Mouse (Mus musculus) heart, embryonic 11.5 days (tissue): ENCODE data around the gene Plk5. TPM values are rescaled to one million over a fixed set of nuclear protein-coding genes. Genes with fewer than 3 reads are reported as not detected.

Experiments used
- ATAC-seq: fragments of 200-750 bp; cut with Nextera tagmentation; replicated peaks from 2 replicates; pipeline ENCODE4 v1.8.0; 2017; ENCODE audit warnings: moderate library complexity; ENCODE audit not compliant: insufficient number of reproducible peaks, low FRiP score, low TSS enrichment
- H3K27ac ChIP-seq: fragments of 300-500 bp; sonication (generic); 2 replicates; pipeline ENCODE4 v1.5.1; 2014; ENCODE audit warnings: mild to moderate bottlenecking, low read depth, low read length
- H3K27me3 ChIP-seq: fragments of 300-500 bp; sonication (generic); 2 replicates; pipeline ENCODE4 v1.6.1; 2014; ENCODE audit warnings: mild to moderate bottlenecking, low read length, mixed read lengths; ENCODE audit not compliant: control insufficient read depth, insufficient read depth
- H3K36me3 ChIP-seq: fragments of 300-500 bp; sonication (generic); 2 replicates; pipeline ENCODE4 v1.6.1; 2014; ENCODE audit warnings: mild to moderate bottlenecking, low read length, moderate library complexity, mixed read lengths; ENCODE audit not compliant: control insufficient read depth, insufficient read depth
- H3K4me1 ChIP-seq: fragments of 300-500 bp; sonication (generic); 2 replicates; pipeline ENCODE4 v1.6.1; 2014; ENCODE audit warnings: low read length; ENCODE audit not compliant: control insufficient read depth, insufficient read depth
- H3K4me2 ChIP-seq: fragments of 300-500 bp; sonication (generic); 2 replicates; pipeline ENCODE4 v1.6.1; 2014; ENCODE audit warnings: mild to moderate bottlenecking, moderate library complexity
- H3K4me3 ChIP-seq: fragments of 300-500 bp; sonication (generic); 2 replicates; pipeline ENCODE4 v1.5.1; 2014; ENCODE audit warnings: low read depth, low read length
- H3K9ac ChIP-seq: fragments of 300-500 bp; sonication (generic); 2 replicates; pipeline ENCODE4 v1.6.1; 2014; ENCODE audit warnings: mild to moderate bottlenecking, low read depth, low read length, moderate library complexity
- H3K9me3 ChIP-seq: fragments of 300-500 bp; sonication (generic); replicated peaks from 2 replicates; pipeline ENCODE4 v1.6.1; 2016; ENCODE audit warnings: low read length; ENCODE audit not compliant: control insufficient read depth
- WGBS: fragments of 180-500 bp; shearing (Covaris S2); extraction: QIAGEN DNeasy Blood & Tissue Kit; methylation state at CpG from one replicate; pipeline ENCODE4 v1.1.7; 2014; ENCODE audit not compliant: insufficient replicate concordance; 5-methylcytosine and 5-hydroxymethylcytosine counted together
- polyA plus RNA-seq: library from polyadenylated mRNA; unstranded; fragments of >200 nt; fragmentation: Nextera tagmentation; extraction: Ambion mirVana; gene quantifications from 2 replicates; pipeline ENCODE4 v1.2.1, GENCODE M21; 2014

The Plk5 gene
- polyA plus RNA-seq, 1 experiment from 2014 or later = not detected

GRCm38 (mm10) chr10:80347514-80347967, 8.7 kb upstream of the Plk5 start:
- peak overlapping the region; percentile 43 for H3K4me3 ChIP-seq
- H3K4me2 ChIP-seq = peak overlapping the region; percentile 70
- no peaks in the 10 kb centered on the region for H3K9me3 ChIP-seq
- peaks cover 34% of the 10 kb centered on the region for H3K4me1 ChIP-seq
- no peak overlapping the region for H3K27ac ChIP-seq
- H3K9ac ChIP-seq = no peak overlapping the region; the same call in 1 of the 2 replicates
- 14% methylated on average over 17 of the region's 17 CpGs for WGBS
- H3K36me3 ChIP-seq = no peaks in the 10 kb centered on the region
- peaks cover 94% of the 10 kb centered on the region for H3K27me3 ChIP-seq
- no peak for ATAC-seq

DNA sequence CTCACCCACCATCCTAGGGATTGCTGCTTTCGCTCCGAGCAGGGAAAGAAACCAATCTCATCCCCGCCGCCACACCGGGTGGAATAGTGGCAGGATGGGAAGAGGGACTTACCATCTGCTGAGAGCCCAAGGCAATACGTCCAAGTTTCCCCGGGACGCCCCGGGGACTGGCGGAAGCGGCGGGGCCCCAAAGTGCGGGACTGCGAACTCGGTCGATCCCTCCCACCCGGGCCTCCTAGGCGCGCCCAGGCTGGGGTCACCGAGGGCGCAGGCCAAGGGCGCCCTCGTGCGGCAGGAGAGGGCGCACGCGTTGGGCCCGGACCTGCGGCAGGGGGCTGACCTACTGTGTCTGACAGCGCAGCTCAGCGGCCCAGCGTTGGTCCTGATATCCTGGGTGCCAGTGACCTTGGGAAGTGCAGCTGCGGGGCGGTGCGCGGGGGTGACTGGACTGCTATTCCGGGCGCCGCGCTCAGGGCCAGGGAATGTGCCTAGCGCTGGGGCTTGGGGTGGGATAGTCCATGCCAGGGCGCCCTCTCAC, 7.9 kb upstream of the Plk5 start, which contains the start of gene Adamtsl5:
Adamtsl5 (minus strand) TSS at position 169 of the 538 bp plus-strand sequence.
- Histone ChIP-seq H3K27ac (no peak within 1 kb of the TSS), H3K9ac (peak within 1 kb of the TSS; percentile 43; the same call in 1 of the 2 replicates), H3K9me3 (no peaks in the 10 kb centered on the region), H3K4me1 (peaks cover 28% of the 10 kb centered on the region), H3K36me3 (no peaks in the 10 kb centered on the region), H3K27me3 (peaks cover 91% of the 10 kb centered on the region), H3K4me2 (peak within 1 kb of the TSS; percentile 70), H3K4me3 (peak within 1 kb of the TSS; percentile 43)
- ATAC-seq = peak; percentile 39; the same call in 1 of the 2 replicates
- WGBS = under 1% methylated on average over 42 of the region's 42 CpGs

GRCm38 (mm10) chr10:80348981-80349380, 7.3 kb upstream of the Plk5 start:
- 13% methylated on average over 26 of the region's 26 CpGs for WGBS
- Histone ChIP-seq H3K9me3 (no peaks in the 10 kb centered on the region), H3K4me1 (peaks cover 22% of the 10 kb centered on the region), H3K4me2 (peak overlapping the region; percentile 70), H3K27ac (no peak overlapping the region), H3K27me3 (peaks cover 90% of the 10 kb centered on the region), H3K36me3 (no peaks in the 10 kb centered on the region), H3K9ac (peak overlapping the region; percentile 43; the same call in 1 of the 2 replicates), H3K4me3 (peak overlapping the region; percentile 43)
- ATAC-seq = no peak

DNA sequence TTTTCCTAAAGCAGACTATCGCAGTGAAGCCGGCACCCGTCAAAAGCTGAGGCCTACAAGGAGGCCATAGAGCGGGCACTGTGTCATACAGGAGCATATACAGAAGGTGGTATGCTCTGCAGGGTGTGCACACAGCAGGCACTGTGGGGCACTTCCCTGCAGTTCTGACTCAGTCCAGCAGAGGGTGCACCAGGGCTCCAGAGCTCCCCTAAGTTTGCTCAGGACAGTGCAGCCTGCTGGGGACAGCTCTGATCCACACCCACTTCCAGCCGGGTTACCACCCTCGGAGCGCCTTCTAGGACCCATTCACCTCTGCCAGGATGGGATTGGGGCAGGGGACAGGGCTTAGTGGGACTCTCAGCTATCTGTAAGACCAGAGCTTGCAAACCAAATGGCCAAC, 6.0 kb upstream of the Plk5 start:
- Histone ChIP-seq H3K4me3 (no peak overlapping the region), H3K9me3 (no peaks in the 10 kb centered on the region), H3K9ac (no peak overlapping the region), H3K4me2 (no peak overlapping the region), H3K36me3 (no peaks in the 10 kb centered on the region), H3K27ac (no peak overlapping the region), H3K4me1 (peaks cover 15% of the 10 kb centered on the region), H3K27me3 (peaks cover 87% of the 10 kb centered on the region)
- ATAC-seq = 0 out of 2 replicates have a peak, but pooled peaks have one; percentile 9
- WGBS = 7% methylated on average over 7 of the region's 7 CpGs

- no peak for ATAC-seq
- H3K9ac ChIP-seq = no peak overlapping the region
- H3K4me3 ChIP-seq = no peak overlapping the region
- H3K27me3 ChIP-seq = peaks cover 90% of the 10 kb centered on the region
- 27% methylated on average over 11 of the region's 11 CpGs for WGBS
- no peaks in the 10 kb centered on the region for H3K36me3 ChIP-seq
- no peaks in the 10 kb centered on the region for H3K9me3 ChIP-seq
- H3K27ac ChIP-seq = no peak overlapping the region
- no peak overlapping the region for H3K4me2 ChIP-seq
- peaks cover 24% of the 10 kb centered on the region for H3K4me1 ChIP-seq
These were observed 4.4 kb upstream of the Plk5 start for GRCm38 (mm10) chr10:80351896-80352295.

- Histone ChIP-seq H3K4me1 (peaks cover 22% of the 10 kb centered on the region), H3K9ac (no peak overlapping the region), H3K9me3 (no peaks in the 10 kb centered on the region), H3K4me2 (no peak overlapping the region), H3K36me3 (no peaks in the 10 kb centered on the region), H3K27me3 (peaks cover 91% of the 10 kb centered on the region), H3K4me3 (no peak overlapping the region), H3K27ac (no peak overlapping the region)
- WGBS = 44% methylated on average over 8 of the region's 8 CpGs
- no peak for ATAC-seq
These were observed 3.5 kb upstream of the Plk5 start for GRCm38 (mm10) chr10:80352727-80353126.

DNA sequence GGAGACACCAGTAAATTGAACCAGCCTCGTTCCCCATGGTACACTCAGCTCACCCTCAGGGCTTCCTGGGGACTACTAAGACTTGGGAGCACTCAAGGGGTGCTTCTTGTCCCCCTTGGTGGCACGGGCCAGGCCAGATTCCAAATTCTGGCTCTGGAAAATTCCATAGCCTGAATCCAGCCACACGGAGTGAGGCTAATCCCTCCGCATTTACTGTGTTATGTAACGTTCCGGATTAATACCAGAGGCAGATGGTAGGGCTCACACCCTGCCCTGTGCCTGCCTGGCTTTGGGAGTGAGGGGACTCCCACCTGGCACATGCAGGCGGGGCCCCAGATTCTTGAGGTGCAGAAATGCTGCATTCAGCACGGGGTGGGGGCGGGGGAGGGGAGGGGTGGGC, 828 bp upstream of the Plk5 start:
- no peak for ATAC-seq
- Histone ChIP-seq H3K36me3 (no peaks in the 10 kb centered on the region), H3K27me3 (peaks cover 93% of the 10 kb centered on the region), H3K27ac (no peak overlapping the region), H3K9me3 (no peaks in the 10 kb centered on the region), H3K4me1 (peaks cover 9% of the 10 kb centered on the region), H3K4me3 (no peak overlapping the region), H3K9ac (no peak overlapping the region), H3K4me2 (no peak overlapping the region)
- 11% methylated on average over 9 of the region's 9 CpGs for WGBS

DNA sequence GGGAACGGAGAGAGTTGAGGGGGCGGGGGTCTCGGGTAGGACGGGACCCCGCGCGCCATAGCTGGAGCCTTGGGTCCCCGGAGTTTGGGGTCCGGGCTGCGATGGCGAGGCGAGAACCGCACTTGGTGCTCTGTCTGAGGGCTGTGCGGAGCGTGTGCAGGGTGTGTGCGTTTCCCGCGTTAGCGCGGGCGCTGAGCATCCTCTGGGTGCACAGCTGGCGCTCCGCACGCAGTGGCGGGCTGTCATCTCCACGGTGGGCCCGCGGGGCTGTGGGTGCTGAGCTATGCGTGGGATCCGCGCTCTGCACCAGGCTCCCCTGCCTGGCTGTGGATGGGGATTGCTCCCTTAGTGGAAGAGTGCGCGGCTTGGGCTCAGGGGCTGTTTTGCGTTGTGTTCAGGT, 478 bp downstream of the Plk5 start:
- no peaks in the 10 kb centered on the region for H3K9me3 ChIP-seq

DNA sequence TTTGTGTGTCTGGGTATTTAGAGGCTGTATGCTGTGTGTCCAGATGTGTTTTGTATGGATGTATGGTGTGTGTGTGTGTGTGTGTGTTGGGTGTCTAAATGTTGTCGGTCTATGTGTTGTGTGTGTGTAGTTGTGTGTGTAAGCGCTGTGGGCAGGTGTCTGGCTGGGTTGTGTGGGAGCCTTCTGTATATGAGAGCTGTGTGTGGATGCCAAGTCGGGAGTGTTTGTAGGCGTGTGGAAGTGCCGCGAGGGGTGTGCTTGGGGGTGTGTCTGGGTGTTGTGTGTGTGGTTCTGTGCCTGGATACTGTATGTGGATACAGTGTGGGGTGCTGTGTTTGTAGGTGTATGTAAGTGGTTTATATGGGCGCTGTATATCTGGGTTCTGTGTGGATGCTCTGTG, 1.1 kb downstream of the Plk5 start:
- Histone ChIP-seq H3K4me2 (no peak overlapping the region), H3K9ac (no peak overlapping the region), H3K27ac (no peak overlapping the region), H3K4me1 (peaks cover 9% of the 10 kb centered on the region), H3K4me3 (no peak overlapping the region), H3K36me3 (no peaks in the 10 kb centered on the region), H3K9me3 (no peaks in the 10 kb centered on the region), H3K27me3 (peaks cover 81% of the 10 kb centered on the region)
- WGBS = 36% methylated on average over 7 of the region's 7 CpGs
- no peak for ATAC-seq

More for the DNA sequence above, 478 bp downstream of the Plk5 start:
- no peaks in the 10 kb centered on the region for H3K36me3 ChIP-seq
- H3K4me1 ChIP-seq = peaks cover 9% of the 10 kb centered on the region
- no peak for ATAC-seq
- H3K27me3 ChIP-seq = peaks cover 87% of the 10 kb centered on the region
- H3K4me2 ChIP-seq = peak overlapping the region; percentile 56
- no peak overlapping the region for H3K27ac ChIP-seq
- peak overlapping the region; percentile 23 for H3K4me3 ChIP-seq
- 2% methylated on average over 34 of the region's 34 CpGs for WGBS
- H3K9ac ChIP-seq = no peak overlapping the region
